In genomic region chr2:160912231-160912671, GRCm38 (mm10) we compare ENCODE assay signal across 9 mouse cellular contexts. TPM values are rescaled to one million over a fixed set of nuclear protein-coding genes. Genes with fewer than 3 reads are reported as not detected.
DNase-seq lines count a peak whose midpoint lies in the region; ATAC-seq lines count a peak whose summit lies in the region.
"Had no signal": no experiment of that assay in that cellular context is flagged by ENCODE, and none has a peak within 500 bp of the region (broad histone marks: within the 10 kb centered on the region; RNA-seq: fewer than 3 reads in every experiment).

Gene Emilin3, minus strand, starts transcription at chr2:160912328.

- peak within 1 kb of the TSS; percentile 93 for H3K4me2 ChIP-seq in heart, embryonic 12.5 days
- peak within 1 kb of the TSS; percentile 93 for H3K4me2 ChIP-seq in embryonic facial prominence, embryonic 13.5 days
- peak within 1 kb of the TSS; percentile 93 for H3K4me2 ChIP-seq in intestine, embryonic 16.5 days (ENCODE audit: low read depth, low read length)

- no peak within 1 kb of the TSS for H3K27ac ChIP-seq in heart, embryonic 12.5 days (ENCODE audit: poor library complexity, severe bottlenecking)
- H3K27ac ChIP-seq in embryonic facial prominence, embryonic 13.5 days = peak within 1 kb of the TSS; percentile 66
- peak within 1 kb of the TSS; percentile 57; the same call in 1 of the 2 replicates for H3K27ac ChIP-seq in intestine, embryonic 16.5 days (ENCODE audit: low read length)

- H3K9me3 ChIP-seq in heart, embryonic 12.5 days (replicated peaks) = no peaks in the 10 kb centered on the region
- no peaks in the 10 kb centered on the region for H3K9me3 ChIP-seq in embryonic facial prominence, embryonic 13.5 days
- no peaks in the 10 kb centered on the region for H3K9me3 ChIP-seq in intestine, embryonic 16.5 days (ENCODE audit: control insufficient read depth, low read length)

- WGBS in heart, embryonic 12.5 days = under 1% methylated on average over 45 of the region's 46 CpGs
- 1% methylated on average over 40 of the region's 46 CpGs for WGBS in embryonic facial prominence, embryonic 13.5 days
- under 1% methylated on average over 44 of the region's 46 CpGs for WGBS in intestine, embryonic 16.5 days

- H3K9ac ChIP-seq in heart, embryonic 12.5 days = peak within 1 kb of the TSS; percentile 61
- H3K9ac ChIP-seq in embryonic facial prominence, embryonic 13.5 days = peak within 1 kb of the TSS; percentile 82
- H3K9ac ChIP-seq in intestine, embryonic 16.5 days (ENCODE audit: low read depth, low read length) = peak within 1 kb of the TSS; percentile 74

- H3K27me3 ChIP-seq in heart, embryonic 12.5 days (replicated peaks) = peaks cover 82% of the 10 kb centered on the region
- peaks cover 61% of the 10 kb centered on the region for H3K27me3 ChIP-seq in embryonic facial prominence, embryonic 13.5 days
- H3K27me3 ChIP-seq in intestine, embryonic 16.5 days (replicated peaks; ENCODE audit: control insufficient read depth, insufficient read depth, low read length) = peaks cover 25% of the 10 kb centered on the region

- DNase-seq in heart, adult 18-20 months = no peak
- peak; percentile 60 for DNase-seq in neural tube, embryonic 10.5 days (ENCODE audit: extremely low spot score, low spot score)
- DNase-seq in adrenal gland, postnatal 4 days (ENCODE audit: low spot score in 2 of 2) = no peak
- DNase-seq in right cerebral cortex, postnatal 14 days = no peak
- no peak for DNase-seq in right cerebral cortex, postnatal 10 days (ENCODE audit: low spot score in 2 of 2)

- H3K4me3 ChIP-seq in heart, embryonic 12.5 days = peak within 1 kb of the TSS; percentile 52
- peak within 1 kb of the TSS; percentile 62 for H3K4me3 ChIP-seq in embryonic facial prominence, embryonic 13.5 days
- H3K4me3 ChIP-seq in intestine, embryonic 16.5 days (ENCODE audit: low read length) = peak within 1 kb of the TSS; percentile 61

- no peaks in the 10 kb centered on the region for H3K36me3 ChIP-seq in heart, embryonic 12.5 days
- peaks cover 18% of the 10 kb centered on the region for H3K36me3 ChIP-seq in embryonic facial prominence, embryonic 13.5 days
- H3K36me3 ChIP-seq in intestine, embryonic 16.5 days (ENCODE audit: control insufficient read depth, insufficient read depth, low read length) = peaks cover 2% of the 10 kb centered on the region; the same call in 1 of the 2 replicates

- peak; percentile 47; the same call in 1 of the 2 replicates for ATAC-seq in heart, embryonic 12.5 days (ENCODE audit: insufficient number of reproducible peaks, low FRiP score)
- peak; percentile 50; the same call in 1 of the 2 replicates for ATAC-seq in embryonic facial prominence, embryonic 13.5 days (ENCODE audit: insufficient number of reproducible peaks, insufficient read depth, low FRiP score, low TSS enrichment, low read depth)
- ATAC-seq in intestine, embryonic 16.5 days = peak; percentile 62

- peaks cover 19% of the 10 kb centered on the region for H3K4me1 ChIP-seq in heart, embryonic 12.5 days (replicated peaks)
- H3K4me1 ChIP-seq in embryonic facial prominence, embryonic 13.5 days = peaks cover 49% of the 10 kb centered on the region
- H3K4me1 ChIP-seq in intestine, embryonic 16.5 days (ENCODE audit: control insufficient read depth, insufficient read depth, low read length) = peaks cover 12% of the 10 kb centered on the region; the same call in 1 of the 2 replicates

RNA-seq across cellular contexts. Expression of gene Emilin3, which starts in this region (rescaled TPM):
- 2.8 and 3.1 TPM in 2 replicates for polyA plus RNA-seq in heart, embryonic 12.5 days (2016; fragmentation: Nextera tagmentation; extraction: Ambion mirVana)
- 1 to 10 TPM in 1 of 2 experiments, under 1 TPM in 1; 0.89 to 1.4 TPM for total RNA-seq in heart, adult 18-20 months (2021)
- 25.0 and 27.0 TPM in 2 replicates for polyA plus RNA-seq in embryonic facial prominence, embryonic 13.5 days (2015; fragmentation: Nextera tagmentation; extraction: Ambion mirVana)
- 24.4 and 24.8 TPM in 2 replicates for polyA plus RNA-seq in intestine, embryonic 16.5 days (2015; fragmentation: Nextera tagmentation; extraction: Ambion mirVana)
- total RNA-seq in adrenal gland, postnatal 4 days (2021) = 1 to 10 TPM; 1.7 to 1.8 TPM
- total RNA-seq: MEL had no signal
